Mouse (Mus musculus) brown adipose tissue, adult 24 weeks (tissue): ENCODE measurements around the gene Pik3c2g. TPM values are rescaled to one million over a fixed set of nuclear protein-coding genes. Genes with fewer than 3 reads are reported as not detected.

Experiments
- H3K27ac ChIP-seq: fragments of 200-500 bp; replicated peaks from 2 replicates; pipeline ENCODE4 v1.5.1; 2012; ENCODE audit warnings: low read depth, mild to moderate bottlenecking, low read length
- H3K4me1 ChIP-seq: fragments of 200-500 bp; 2 replicates; pipeline ENCODE4 v1.6.1; 2012; ENCODE audit warnings: low read length, mixed read lengths; ENCODE audit not compliant: control insufficient read depth, insufficient read depth, insufficient read length
- H3K4me3 ChIP-seq: fragments of 200-500 bp; 2 replicates; pipeline ENCODE4 v1.5.1; 2012; ENCODE audit warnings: low read depth, mild to moderate bottlenecking, low read length, moderate library complexity; ENCODE audit not compliant: insufficient read depth
- polyA plus RNA-seq: library from polyadenylated mRNA; stranded (reverse); fragments of >200 nt; gene quantifications from 2 replicates; pipeline ENCODE4 v1.2.4, GENCODE M21; 2012; ENCODE audit not compliant: missing spikeins, insufficient read depth, insufficient read length

Pik3c2g gene
- not detected in 2 replicates for polyA plus RNA-seq

DNA sequence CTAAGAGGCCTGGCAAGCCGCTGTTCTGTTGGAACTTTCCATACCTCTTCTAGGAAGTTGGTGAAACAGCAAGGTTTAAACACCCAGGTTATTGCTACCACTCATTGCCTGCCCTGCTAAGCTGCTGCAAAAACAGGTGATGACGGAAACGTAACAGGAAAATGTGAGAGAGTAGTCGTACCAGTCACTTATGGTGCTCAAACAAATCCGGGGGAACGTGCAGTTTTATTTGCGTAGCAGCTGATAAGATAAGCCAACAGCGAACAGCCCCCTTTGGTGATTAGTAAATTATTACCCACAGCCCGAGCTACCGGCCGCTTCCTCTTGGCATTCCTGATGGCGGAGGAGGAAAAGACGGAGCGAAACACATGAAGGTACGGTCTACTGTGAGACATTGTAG is at the start of gene Pik3c2g:
Gene Pik3c2g (plus strand): TSS at position 330 of the 400 bp plus-strand sequence.
- H3K27ac ChIP-seq, result no peak within 1 kb of the TSS
- H3K4me3 ChIP-seq, result no peak within 1 kb of the TSS
- H3K4me1 ChIP-seq, result no peaks in the 10 kb centered on the region

DNA sequence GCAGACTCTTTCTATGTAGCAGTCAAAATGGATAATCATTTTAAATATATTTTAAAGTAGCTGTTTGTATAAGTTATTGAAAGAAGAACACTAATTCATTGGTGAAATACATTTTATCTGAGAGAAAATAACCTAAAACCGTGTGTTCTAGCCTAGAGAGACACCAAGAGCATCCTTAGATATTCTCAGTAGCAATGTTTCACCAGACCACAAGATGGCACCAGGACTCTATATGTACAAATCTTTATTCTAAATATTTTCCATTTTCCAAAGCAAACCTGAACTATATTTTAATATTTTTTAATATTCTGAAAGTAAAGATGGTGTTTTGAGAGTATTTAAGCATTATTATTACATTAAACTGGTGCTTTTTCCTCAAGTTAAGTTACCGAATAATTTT is 48.6 kb upstream of the Pik3c2g start:
- H3K4me3 ChIP-seq, result no peak overlapping the region
- H3K27ac ChIP-seq, result no peak overlapping the region
- no peaks in the 10 kb centered on the region for H3K4me1 ChIP-seq

DNA sequence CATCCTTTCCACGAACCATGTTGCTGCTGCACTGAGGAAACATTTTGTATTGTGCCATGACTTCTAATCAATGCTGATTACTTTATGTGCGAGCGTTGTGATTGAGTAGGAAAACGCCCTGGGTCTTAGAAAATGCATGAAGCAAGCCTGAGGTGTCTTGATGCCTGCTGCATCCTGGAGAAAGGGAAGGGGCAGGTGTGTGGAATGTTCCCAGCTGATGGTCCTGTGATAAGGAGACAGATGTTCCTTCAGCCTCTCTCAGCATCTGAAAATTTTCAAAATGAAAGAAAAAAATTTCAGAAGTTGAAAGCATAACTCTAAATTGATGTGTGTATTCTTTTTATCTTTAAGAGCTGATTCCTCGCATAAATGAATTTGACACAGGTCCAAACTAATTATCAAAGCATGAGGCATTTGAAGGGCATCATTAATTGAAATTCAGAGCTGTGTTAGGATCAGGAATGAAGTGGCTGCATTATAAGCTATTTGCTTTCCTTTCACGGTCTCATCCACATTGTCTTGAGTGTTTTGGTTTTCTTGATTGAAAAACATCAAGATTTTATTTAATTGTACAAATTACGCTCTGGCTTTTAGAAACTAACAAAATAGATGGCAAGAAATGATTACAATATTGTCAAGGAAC is 31.4 kb upstream of the Pik3c2g start:
- H3K4me1 ChIP-seq, result no peaks in the 10 kb centered on the region
- no peak overlapping the region for H3K4me3 ChIP-seq
- H3K27ac ChIP-seq, result no peak overlapping the region

DNA sequence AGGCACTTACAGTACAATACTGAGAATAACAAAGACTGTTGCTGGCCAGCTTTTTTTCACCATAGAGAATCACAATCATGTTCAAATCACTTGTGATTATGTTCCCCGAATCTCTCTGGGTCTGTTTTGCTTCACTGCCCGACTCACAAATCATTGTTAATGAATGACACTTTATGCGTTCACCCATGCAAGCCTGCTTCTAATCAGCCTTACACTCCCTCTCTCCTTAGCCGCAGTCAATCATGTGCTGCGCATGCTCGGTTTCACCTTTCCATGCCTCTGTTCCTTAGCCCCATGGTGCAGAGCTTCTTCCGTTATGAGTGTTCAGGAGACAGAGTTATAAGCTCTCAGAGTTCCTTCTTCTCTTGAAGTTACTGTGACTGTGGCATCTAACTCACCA is 17.8 kb upstream of the Pik3c2g start:
- H3K4me1 ChIP-seq, result no peaks in the 10 kb centered on the region
- H3K4me3 ChIP-seq, result no peak overlapping the region
- H3K27ac ChIP-seq, result no peak overlapping the region

DNA sequence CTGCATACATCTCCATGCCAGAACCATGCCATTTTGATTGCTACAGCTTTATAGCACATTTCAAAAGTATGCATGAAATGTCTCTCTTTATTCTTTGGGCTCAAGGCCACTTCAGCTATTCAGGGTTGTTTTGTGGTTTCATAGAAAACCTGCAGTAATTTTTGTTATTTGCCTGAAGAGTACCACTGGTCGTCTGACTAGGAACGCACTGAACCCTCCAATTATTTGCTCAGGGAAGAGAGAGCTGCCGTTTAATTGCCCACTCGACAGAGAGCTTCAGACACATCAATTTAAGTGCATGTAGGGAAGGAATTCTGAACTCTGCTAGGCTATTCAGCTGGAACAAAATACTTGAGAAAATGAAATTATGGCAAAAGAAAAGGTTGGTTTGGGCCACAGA is 11.2 kb upstream of the Pik3c2g start:
- H3K27ac ChIP-seq, result no peak overlapping the region
- no peaks in the 10 kb centered on the region for H3K4me1 ChIP-seq
- no peak overlapping the region for H3K4me3 ChIP-seq

DNA sequence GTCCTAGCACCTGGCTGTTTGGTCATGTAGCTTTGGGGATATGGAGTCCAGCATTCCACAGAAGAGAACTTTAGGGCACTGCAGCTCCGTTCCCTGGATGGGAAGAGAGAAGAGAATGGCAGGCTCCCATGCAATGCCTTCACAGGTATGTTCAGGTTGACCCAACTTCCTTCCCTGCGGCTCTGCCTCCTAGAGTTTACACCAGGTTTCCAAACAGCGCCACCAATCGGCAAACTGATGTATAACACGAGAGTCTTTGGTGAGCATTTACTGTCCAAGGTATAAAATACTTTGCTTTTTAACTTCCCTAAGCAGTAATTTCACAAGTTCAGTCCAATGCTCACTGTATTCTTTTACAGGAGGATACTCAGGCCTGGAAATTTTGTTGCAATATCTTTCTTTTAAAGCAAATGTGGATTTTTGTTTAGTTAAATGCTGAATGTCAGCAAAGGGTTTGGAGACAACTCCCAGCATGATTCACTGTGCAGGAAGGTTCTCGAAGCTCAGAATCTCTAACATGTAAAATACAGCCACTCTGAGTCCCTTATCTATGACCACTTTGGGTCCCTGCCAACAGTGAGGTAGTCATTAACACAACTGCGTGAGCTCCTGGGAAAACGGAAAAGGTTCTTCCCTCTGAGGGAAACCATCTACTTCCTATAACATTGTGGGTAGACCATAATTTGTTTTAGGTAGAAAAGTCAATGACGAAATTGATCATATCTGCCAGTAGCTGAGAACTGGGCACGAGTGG is 10.6 kb upstream of the Pik3c2g start:
- Histone ChIP-seq H3K4me1 (no peaks in the 10 kb centered on the region), H3K27ac (no peak overlapping the region), H3K4me3 (no peak overlapping the region)

DNA sequence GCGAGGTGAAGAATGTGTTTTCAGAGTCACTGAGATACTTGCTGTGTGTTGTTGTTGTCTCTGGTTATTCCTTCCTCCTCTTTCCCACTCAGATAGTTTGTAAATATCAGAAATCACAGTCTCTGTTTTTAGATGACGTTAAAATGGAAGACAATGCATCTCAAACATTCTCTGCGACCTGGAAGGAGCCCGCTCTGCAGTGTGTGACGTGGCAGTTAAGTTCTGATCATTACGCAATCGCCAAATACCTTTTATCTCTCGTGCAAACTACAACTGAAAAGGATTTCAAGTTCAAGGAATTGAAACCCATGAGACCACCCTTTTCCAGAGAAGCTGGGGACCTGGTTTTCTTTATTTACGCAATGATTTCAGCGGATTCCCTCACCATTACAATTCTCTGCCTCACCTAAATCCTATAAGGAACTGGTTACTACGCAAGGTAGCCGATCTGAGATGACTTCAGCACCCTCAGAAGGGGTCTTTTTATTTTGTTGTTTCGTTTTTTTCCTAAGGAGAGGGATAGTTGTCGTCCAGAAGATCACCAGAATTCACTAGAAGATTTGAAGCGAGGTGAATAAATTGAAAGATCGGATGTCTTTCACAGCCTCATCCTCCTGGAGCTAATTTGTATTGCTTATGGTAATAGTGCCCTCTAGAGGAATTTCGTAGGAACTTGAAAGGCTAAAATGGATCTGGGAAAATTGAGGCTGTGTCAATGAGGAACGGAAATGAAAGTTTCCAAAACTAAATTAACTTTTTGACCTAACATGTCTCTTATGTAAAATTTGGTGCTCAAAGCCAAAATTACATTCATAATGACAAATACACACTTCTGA is 9.8 kb upstream of the Pik3c2g start:
- Histone ChIP-seq H3K4me1 (no peaks in the 10 kb centered on the region), H3K4me3 (no peak overlapping the region), H3K27ac (no peak overlapping the region)

DNA sequence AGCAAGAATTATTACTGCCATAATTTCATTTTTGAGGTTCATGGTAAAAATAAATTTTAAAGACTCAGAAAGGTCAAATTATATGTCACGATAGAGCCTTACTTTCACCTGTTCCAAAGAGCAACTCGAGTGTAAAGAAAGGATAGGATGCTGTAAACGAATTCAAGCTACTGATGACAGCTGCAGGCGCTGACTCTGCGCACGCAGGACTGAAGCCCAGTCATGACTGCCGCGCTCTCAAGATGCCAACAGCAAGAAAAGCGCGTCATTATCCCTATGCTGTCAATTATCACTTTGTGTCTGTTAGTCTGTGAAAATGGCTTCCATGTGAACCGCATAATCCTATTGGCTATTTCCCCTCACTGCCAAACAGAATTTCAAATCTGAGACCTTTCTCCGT is 457 bp downstream of the Pik3c2g start:
- Histone ChIP-seq H3K27ac (no peak overlapping the region), H3K4me3 (no peak overlapping the region), H3K4me1 (no peaks in the 10 kb centered on the region)

DNA sequence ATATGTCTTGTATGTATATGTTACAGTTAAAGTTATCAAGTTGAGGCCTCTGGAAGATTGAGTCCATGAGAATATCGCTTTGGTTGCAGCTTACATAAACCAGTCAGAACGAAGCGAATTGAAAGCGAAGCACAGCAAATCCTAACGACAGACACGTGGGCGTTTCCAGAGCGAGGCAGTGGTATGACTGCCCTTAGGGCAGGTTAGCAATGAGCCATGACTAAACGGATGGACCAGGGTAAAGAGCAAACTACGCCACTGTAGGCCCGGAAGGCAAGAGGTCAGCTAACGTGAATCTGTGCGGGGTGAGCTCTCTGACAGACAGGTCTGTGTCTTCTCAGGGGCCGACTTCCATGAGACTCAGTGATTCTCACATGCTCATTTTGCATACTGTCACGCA is 1.4 kb downstream of the Pik3c2g start:
- H3K27ac ChIP-seq, result no peak overlapping the region
- H3K4me3 ChIP-seq, result no peak overlapping the region
- no peaks in the 10 kb centered on the region for H3K4me1 ChIP-seq

DNA sequence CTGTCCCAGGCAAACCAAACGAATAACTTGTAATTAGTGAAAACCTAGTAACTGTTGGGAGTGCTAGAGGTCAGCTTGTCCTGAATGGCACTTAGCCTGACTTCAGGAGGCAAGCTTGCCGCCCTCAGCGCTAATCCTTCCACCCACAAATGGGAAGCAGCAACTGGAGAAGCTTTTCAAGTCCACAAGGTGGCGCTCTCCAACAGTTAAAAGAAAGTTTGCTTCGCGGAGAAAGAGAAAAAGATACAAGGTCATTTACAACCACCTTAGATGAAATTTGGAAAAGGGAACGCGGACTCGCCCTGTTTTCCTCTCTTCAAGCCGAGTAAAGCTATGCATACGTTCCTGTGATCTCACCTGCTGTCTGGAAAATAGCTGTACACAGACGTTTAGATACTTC is 2.3 kb downstream of the Pik3c2g start:
- Histone ChIP-seq H3K4me1 (no peaks in the 10 kb centered on the region), H3K27ac (no peak overlapping the region), H3K4me3 (no peak overlapping the region)

DNA sequence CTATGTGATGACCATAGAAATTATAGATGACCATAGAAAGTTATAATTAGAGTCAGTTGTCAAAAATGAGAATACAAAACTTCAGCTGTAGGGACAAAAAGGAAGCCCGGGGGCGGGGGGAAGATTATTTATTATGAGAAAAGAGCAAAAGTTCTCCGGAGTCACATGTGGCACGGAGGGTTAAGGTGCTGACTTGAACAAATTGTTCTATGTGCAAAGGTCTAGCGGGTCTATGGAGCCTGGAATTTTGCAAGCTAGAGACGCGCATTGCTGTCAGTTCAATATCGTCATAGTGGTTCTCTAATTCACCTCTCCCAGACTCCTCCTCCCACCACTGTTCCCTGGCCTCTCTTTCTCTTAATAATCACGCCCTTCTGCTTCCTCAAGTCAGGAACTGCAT is 2.8 kb downstream of the Pik3c2g start:
- H3K4me3 ChIP-seq, result no peak overlapping the region
- no peak overlapping the region for H3K27ac ChIP-seq
- no peaks in the 10 kb centered on the region for H3K4me1 ChIP-seq

DNA sequence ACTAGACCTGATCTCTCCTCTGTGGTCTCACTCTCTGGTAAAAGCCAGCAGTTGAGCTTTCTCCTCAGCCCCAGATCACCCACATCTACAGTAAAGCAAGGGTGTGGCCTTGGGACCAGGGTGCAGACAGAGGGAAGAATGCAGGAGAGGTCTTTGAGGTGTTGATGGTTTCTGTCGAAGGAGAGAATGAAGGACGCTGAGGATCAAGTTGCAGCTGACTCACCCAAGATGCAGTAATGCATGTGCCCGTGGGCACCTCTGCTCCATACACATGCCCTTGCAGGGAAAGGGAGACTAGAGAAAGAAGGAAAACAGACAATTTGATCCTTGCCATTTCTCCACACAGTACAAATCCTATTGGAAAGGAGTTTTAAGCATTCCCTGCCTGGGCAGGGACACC is 5.1 kb downstream of the Pik3c2g start:
- H3K27ac ChIP-seq, result no peak overlapping the region
- H3K4me1 ChIP-seq, result no peaks in the 10 kb centered on the region
- no peak overlapping the region for H3K4me3 ChIP-seq

DNA sequence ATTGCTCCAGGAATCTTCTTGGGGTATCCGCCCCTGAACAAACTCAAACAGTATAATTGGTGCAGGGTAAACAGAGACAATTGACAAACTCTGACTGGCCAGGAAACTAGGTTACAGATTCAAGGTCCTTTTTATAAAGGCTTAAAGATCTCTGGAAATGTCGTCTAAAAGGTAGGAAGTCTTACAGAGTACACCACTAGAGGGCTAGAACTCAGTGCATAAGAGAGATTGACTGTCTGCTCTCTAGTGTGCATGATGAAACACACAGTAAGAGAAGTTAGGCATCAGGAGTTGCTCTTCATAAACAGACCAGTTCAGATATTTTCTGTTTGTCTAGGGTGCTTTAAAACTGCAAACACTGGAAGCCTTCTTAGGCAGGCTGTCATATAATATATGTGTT is 9.4 kb downstream of the Pik3c2g start:
- H3K4me3 ChIP-seq, result no peak overlapping the region
- no peaks in the 10 kb centered on the region for H3K4me1 ChIP-seq
- no peak overlapping the region for H3K27ac ChIP-seq

DNA sequence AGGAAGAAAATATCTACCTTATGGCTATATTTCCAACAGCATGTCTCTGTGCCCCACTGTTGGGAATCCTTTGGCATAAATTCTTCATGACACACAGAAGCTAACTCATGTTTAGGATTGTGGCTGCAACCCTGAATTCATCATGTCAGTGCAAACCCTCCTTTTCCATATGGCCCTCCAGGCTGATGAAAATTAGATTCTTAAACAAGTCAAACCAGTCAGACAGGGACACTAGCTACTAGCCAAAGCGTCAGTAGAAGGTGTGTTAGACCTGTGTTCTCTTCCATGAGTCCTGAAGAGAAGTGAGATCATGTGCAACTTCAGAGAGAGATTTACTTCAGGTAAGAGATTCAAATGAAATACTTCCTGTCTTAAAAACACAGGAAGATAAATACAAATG is 12.2 kb downstream of the Pik3c2g start:
- no peaks in the 10 kb centered on the region for H3K4me1 ChIP-seq
- H3K27ac ChIP-seq, result no peak overlapping the region
- H3K4me3 ChIP-seq, result no peak overlapping the region

DNA sequence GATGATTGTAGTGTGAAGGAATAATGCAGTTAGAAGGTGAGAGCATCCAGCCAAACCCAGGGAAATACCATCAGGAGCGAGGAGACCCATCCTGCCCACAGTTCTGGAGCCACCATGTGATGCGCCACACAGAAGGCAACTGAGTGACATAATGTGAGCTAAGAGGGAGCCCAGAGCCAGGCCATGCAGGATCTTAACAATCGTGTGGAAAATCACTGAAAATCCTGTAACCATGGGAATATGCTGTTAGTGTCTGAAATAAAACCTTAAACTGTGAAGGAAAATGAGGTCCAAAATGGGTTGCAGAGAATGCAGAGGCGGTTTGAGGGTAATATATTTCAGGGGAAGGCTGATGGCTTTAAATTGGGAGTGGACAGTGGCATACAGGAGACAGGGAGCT is 31.8 kb downstream of the Pik3c2g start:
- Histone ChIP-seq H3K27ac (no peak overlapping the region), H3K4me1 (no peaks in the 10 kb centered on the region), H3K4me3 (no peak overlapping the region)
